Mouse (Mus musculus): Measurements from ENCODE around the gene Gpr84. TPM values are rescaled to one million over a fixed set of nuclear protein-coding genes. Genes with fewer than 3 reads are reported as not detected.

The Gpr84 gene
- polyA plus RNA-seq, 1 experiment, result 0.06 TPM

- WGBS, result 76% methylated on average over 5 of the region's 5 CpGs
- H3K36me3 ChIP-seq (ENCODE audit: control insufficient read depth, insufficient read depth, low read length), result peaks cover 56% of the 10 kb centered on the region
Observed at GRCm38 (mm10) chr15:103289600-103289999, 20.8 kb downstream of the Gpr84 start.

GRCm38 (mm10) chr15:103285778-103286417 lies 24.5 kb downstream of the Gpr84 start:
- H3K36me3 ChIP-seq (ENCODE audit: control insufficient read depth, insufficient read depth, low read length), result peaks cover 27% of the 10 kb centered on the region
- peaks cover 9% of the 10 kb centered on the region; the same call in 1 of the 2 replicates for H3K4me1 ChIP-seq (ENCODE audit: control insufficient read depth, insufficient read depth, insufficient read length, low read length)
- 29% methylated on average over 1 of the region's 1 CpGs for WGBS
- TF ChIP-seq CTCF (IDR thresholded peaks at IDR 0.05; ENCODE audit: extremely low read depth, insufficient read length, insufficient replicate concordance, low read depth, low read length) (no peak), POLR2A (IDR thresholded peaks at IDR 0.05; ENCODE audit: low read depth, low read length) (no peak)
- no peaks in the 10 kb centered on the region for H3K27me3 ChIP-seq (ENCODE audit: control insufficient read depth, insufficient read depth, low read length)
- H3K4me3 ChIP-seq (ENCODE audit: low read depth, low read length), result no peak overlapping the region
- H3K27ac ChIP-seq (ENCODE audit: insufficient read depth, low read depth, low read length), result no peak overlapping the region

More at GRCm38 (mm10) chr15:103289600-103289999, 20.8 kb downstream of the Gpr84 start:
- H3K4me1 ChIP-seq (ENCODE audit: control insufficient read depth, insufficient read depth, insufficient read length, low read length), result peaks cover 5% of the 10 kb centered on the region; the same call in 1 of the 2 replicates
- H3K27me3 ChIP-seq (ENCODE audit: control insufficient read depth, insufficient read depth, low read length), result no peaks in the 10 kb centered on the region
- no peak for TF ChIP-seq POLR2A (IDR thresholded peaks at IDR 0.05; ENCODE audit: low read depth, low read length)
- TF ChIP-seq CTCF (IDR thresholded peaks at IDR 0.05; ENCODE audit: extremely low read depth, insufficient read length, insufficient replicate concordance, low read depth, low read length), result no peak
- H3K27ac ChIP-seq (ENCODE audit: insufficient read depth, low read depth, low read length), result no peak overlapping the region
- no peak overlapping the region for H3K4me3 ChIP-seq (ENCODE audit: low read depth, low read length)

GRCm38 (mm10) chr15:103284647-103285046 lies 25.8 kb downstream of the Gpr84 start:
- peaks cover 9% of the 10 kb centered on the region; the same call in 1 of the 2 replicates for H3K4me1 ChIP-seq (ENCODE audit: control insufficient read depth, insufficient read depth, insufficient read length, low read length)
- H3K36me3 ChIP-seq (ENCODE audit: control insufficient read depth, insufficient read depth, low read length), result peaks cover 16% of the 10 kb centered on the region
- WGBS, result 41% methylated on average over 2 of the region's 2 CpGs
- H3K4me3 ChIP-seq (ENCODE audit: low read depth, low read length), result no peak overlapping the region
- H3K27ac ChIP-seq (ENCODE audit: insufficient read depth, low read depth, low read length), result no peak overlapping the region
- no peaks in the 10 kb centered on the region for H3K27me3 ChIP-seq (ENCODE audit: control insufficient read depth, insufficient read depth, low read length)
- TF ChIP-seq CTCF (IDR thresholded peaks at IDR 0.05; ENCODE audit: extremely low read depth, insufficient read length, insufficient replicate concordance, low read depth, low read length) (peak; percentile 29; the same call in 1 of the 2 replicates), POLR2A (IDR thresholded peaks at IDR 0.05; ENCODE audit: low read depth, low read length) (no peak)

- Histone ChIP-seq H3K36me3 (ENCODE audit: control insufficient read depth, insufficient read depth, low read length) (peaks cover 11% of the 10 kb centered on the region), H3K27ac (ENCODE audit: insufficient read depth, low read depth, low read length) (no peak overlapping the region), H3K4me3 (ENCODE audit: low read depth, low read length) (no peak overlapping the region), H3K4me1 (ENCODE audit: control insufficient read depth, insufficient read depth, insufficient read length, low read length) (peaks cover 9% of the 10 kb centered on the region; the same call in 1 of the 2 replicates), H3K27me3 (ENCODE audit: control insufficient read depth, insufficient read depth, low read length) (no peaks in the 10 kb centered on the region)
- 73% methylated on average over 3 of the region's 3 CpGs for WGBS
- TF ChIP-seq POLR2A (IDR thresholded peaks at IDR 0.05; ENCODE audit: low read depth, low read length) (no peak), CTCF (IDR thresholded peaks at IDR 0.05; ENCODE audit: extremely low read depth, insufficient read length, insufficient replicate concordance, low read depth, low read length) (peak; percentile 63; the same call in 1 of the 2 replicates)
Observed at GRCm38 (mm10) chr15:103284066-103284465, 26.3 kb downstream of the Gpr84 start.

GRCm38 (mm10) chr15:103281465-103282205 lies 28.8 kb downstream of the Gpr84 start:
- 24% methylated on average over 3 of the region's 3 CpGs for WGBS
- H3K4me1 ChIP-seq (ENCODE audit: control insufficient read depth, insufficient read depth, insufficient read length, low read length), result peaks cover 19% of the 10 kb centered on the region
- H3K4me3 ChIP-seq (ENCODE audit: low read depth, low read length), result no peak overlapping the region
- TF ChIP-seq POLR2A (IDR thresholded peaks at IDR 0.05; ENCODE audit: low read depth, low read length) (no peak), CTCF (IDR thresholded peaks at IDR 0.05; ENCODE audit: extremely low read depth, insufficient read length, insufficient replicate concordance, low read depth, low read length) (no peak)
- H3K27ac ChIP-seq (ENCODE audit: insufficient read depth, low read depth, low read length), result peak overlapping the region; percentile 79
- H3K27me3 ChIP-seq (ENCODE audit: control insufficient read depth, insufficient read depth, low read length), result no peaks in the 10 kb centered on the region
- H3K36me3 ChIP-seq (ENCODE audit: control insufficient read depth, insufficient read depth, low read length), result no peaks in the 10 kb centered on the region

GRCm38 (mm10) chr15:103280817-103281464 lies 29.5 kb downstream of the Gpr84 start:
- Histone ChIP-seq H3K4me1 (ENCODE audit: control insufficient read depth, insufficient read depth, insufficient read length, low read length) (peaks cover 17% of the 10 kb centered on the region), H3K4me3 (ENCODE audit: low read depth, low read length) (no peak overlapping the region), H3K27ac (ENCODE audit: insufficient read depth, low read depth, low read length) (peak overlapping the region; percentile 72), H3K27me3 (ENCODE audit: control insufficient read depth, insufficient read depth, low read length) (no peaks in the 10 kb centered on the region), H3K36me3 (ENCODE audit: control insufficient read depth, insufficient read depth, low read length) (no peaks in the 10 kb centered on the region)
- TF ChIP-seq CTCF (IDR thresholded peaks at IDR 0.05; ENCODE audit: extremely low read depth, insufficient read length, insufficient replicate concordance, low read depth, low read length) (peak; percentile 61; the same call in 1 of the 2 replicates), POLR2A (IDR thresholded peaks at IDR 0.05; ENCODE audit: low read depth, low read length) (no peak)
- 13% methylated on average over 3 of the region's 3 CpGs for WGBS

Measured in small intestine, adult 2 months (tissue).